Mouse (Mus musculus) thymus, postnatal 36 days (tissue): ENCODE data around the gene Bmp3.

Experiments
- DNase-seq, 2 experiments: peaks; one replicate each; pipeline ENCODE4 v3.0.0; 2022; ENCODE audit warnings: mixed read lengths in 2 of 2

Gene Bmp3

GRCm38 (mm10) chr5:98854264-98854626 is at the start of gene Bmp3:
TSS of gene Bmp3 (plus strand) at chr5:98854415.
- no peak for DNase-seq

- no peak for DNase-seq
Measured at GRCm38 (mm10) chr5:98804761-98805160, 49.5 kb upstream of the Bmp3 start.

GRCm38 (mm10) chr5:98806492-98806891 is 47.7 kb upstream of the Bmp3 start:
- no peak for DNase-seq

GRCm38 (mm10) chr5:98807022-98807421 is 47.2 kb upstream of the Bmp3 start:
- no peak for DNase-seq

- DNase-seq: no peak
Measured at GRCm38 (mm10) chr5:98807953-98808352, 46.3 kb upstream of the Bmp3 start.

GRCm38 (mm10) chr5:98812380-98812779 is 41.8 kb upstream of the Bmp3 start:
- DNase-seq: no peak

- DNase-seq: no peak
Measured at GRCm38 (mm10) chr5:98815269-98815668, 38.9 kb upstream of the Bmp3 start.

- no peak for DNase-seq
Measured at GRCm38 (mm10) chr5:98833760-98834159, 20.5 kb upstream of the Bmp3 start.

GRCm38 (mm10) chr5:98834300-98834699 is 19.9 kb upstream of the Bmp3 start:
- DNase-seq: no peak

GRCm38 (mm10) chr5:98842600-98843310 is 11.5 kb upstream of the Bmp3 start:
- DNase-seq: no peak

- DNase-seq: no peak
Measured at GRCm38 (mm10) chr5:98844664-98845063, 9.6 kb upstream of the Bmp3 start.

GRCm38 (mm10) chr5:98854627-98855564 is 681 bp downstream of the Bmp3 start:
- no peak for DNase-seq

GRCm38 (mm10) chr5:98855741-98856140 is 1.5 kb downstream of the Bmp3 start:
- DNase-seq: no peak

- no peak for DNase-seq
Measured at GRCm38 (mm10) chr5:98856356-98856755, 2.1 kb downstream of the Bmp3 start.

- DNase-seq: no peak
Measured at GRCm38 (mm10) chr5:98863891-98864290, 9.7 kb downstream of the Bmp3 start.

GRCm38 (mm10) chr5:98865146-98865545 is 10.9 kb downstream of the Bmp3 start:
- DNase-seq: no peak

- DNase-seq: no peak
Measured at GRCm38 (mm10) chr5:98876056-98876455, 21.8 kb downstream of the Bmp3 start.

- no peak for DNase-seq
Measured at GRCm38 (mm10) chr5:98878891-98879290, 24.7 kb downstream of the Bmp3 start.

- no peak for DNase-seq
Measured at GRCm38 (mm10) chr5:98882096-98882495, 27.9 kb downstream of the Bmp3 start.

- no peak for DNase-seq
Measured at GRCm38 (mm10) chr5:98890544-98891050, 36.4 kb downstream of the Bmp3 start.

- DNase-seq: no peak
Measured at GRCm38 (mm10) chr5:98894281-98894680, 40.1 kb downstream of the Bmp3 start.

- no peak for DNase-seq
Measured at GRCm38 (mm10) chr5:98897946-98898345, 43.7 kb downstream of the Bmp3 start.

- no peak for DNase-seq
Measured at GRCm38 (mm10) chr5:98900926-98901325, 46.7 kb downstream of the Bmp3 start.

- DNase-seq: no peak
Measured at GRCm38 (mm10) chr5:98902339-98902738, 48.1 kb downstream of the Bmp3 start.
